Mouse (Mus musculus): ENCODE results near the gene Malsu1.
A peak's percentile ranks its signal among the peaks of the same experiment; 100 is the strongest.

Malsu1 gene

DNA sequence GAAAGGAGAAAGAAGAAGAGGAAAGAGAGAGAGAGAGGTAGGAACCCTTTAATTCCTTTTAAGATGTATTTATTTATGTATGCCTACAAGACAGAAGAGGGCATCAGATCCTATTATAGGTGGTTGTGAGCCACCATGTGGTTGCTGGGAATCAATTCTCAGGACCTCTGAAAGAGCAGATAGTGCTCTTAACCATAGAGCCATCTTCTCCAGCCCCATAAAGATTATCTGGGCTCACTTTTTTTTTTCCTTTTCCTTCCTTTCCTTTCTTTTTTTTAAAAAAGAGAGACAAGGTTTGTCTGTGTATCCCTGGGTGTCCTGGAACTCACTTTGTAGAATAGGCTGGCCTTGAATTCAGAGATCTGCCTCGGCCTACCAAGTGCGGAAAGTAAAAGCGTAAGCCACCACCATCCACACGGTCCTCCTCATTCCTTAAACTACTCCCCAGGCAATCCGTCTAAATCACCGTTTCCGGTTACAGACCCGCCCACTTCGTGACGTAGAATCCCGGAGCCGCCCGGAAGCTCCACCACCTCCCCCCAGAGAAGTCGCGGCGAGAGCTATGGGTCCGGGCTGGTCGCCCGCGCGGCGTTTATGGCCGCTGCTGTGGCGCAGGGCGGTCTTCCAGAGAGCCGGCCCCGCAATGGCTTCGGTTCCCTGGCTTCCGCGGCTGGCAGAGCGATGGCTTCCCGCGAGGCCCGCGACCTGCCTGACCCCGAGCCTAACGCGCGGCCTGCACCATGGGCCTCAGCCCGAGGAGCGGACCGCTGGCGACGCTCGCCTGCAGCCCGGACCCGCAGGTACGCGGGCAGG, at the start of gene Malsu1:
Malsu1 (plus strand) TSS at position 492 of the 813 bp plus-strand sequence.
- peak; percentile 83 to 91 for DNase-seq (ENCODE audit: low spot score in 2 of 2)

DNA sequence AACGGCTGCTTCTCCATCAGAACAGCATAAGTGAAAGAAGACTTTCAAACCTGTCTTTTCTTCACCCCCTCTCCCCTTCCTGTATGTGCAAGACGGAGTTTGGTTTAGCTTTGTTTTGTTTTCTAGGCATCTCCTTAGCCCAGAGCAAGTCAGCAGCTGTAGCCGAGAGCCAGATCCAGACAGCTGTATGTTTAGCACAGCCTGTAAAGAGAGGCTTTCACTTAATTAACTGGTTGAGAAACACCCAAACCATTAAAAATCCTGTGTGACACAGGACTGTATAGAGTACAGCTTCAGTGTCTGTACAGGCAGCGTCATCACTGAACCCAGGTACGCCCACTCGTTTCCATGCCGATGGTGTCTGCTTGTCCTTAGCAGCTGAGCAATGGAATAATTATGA, 48.3 kb upstream of the Malsu1 start:
- DNase-seq (ENCODE audit: low spot score in 2 of 2) = no peak

DNA sequence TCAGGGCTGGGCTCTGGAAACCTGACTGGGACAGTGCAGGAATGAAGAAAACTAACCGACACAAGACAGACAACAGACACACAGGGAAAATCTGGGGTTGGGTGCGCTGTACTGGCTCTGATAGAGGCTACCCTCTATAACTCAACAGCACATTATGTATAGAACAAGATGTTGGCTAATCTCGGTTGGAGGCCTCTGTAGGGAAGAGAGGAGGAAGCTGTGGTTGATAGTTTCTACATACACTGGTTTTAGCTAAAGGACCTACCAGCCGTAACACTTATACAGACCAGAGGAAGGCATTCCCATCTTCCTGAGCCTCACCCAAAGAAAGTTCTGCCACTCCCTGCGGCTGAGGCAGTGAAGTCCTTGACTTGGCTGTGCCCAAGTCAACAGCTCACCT, 47.1 kb upstream of the Malsu1 start:
- no peak for DNase-seq (ENCODE audit: low spot score in 2 of 2)

DNA sequence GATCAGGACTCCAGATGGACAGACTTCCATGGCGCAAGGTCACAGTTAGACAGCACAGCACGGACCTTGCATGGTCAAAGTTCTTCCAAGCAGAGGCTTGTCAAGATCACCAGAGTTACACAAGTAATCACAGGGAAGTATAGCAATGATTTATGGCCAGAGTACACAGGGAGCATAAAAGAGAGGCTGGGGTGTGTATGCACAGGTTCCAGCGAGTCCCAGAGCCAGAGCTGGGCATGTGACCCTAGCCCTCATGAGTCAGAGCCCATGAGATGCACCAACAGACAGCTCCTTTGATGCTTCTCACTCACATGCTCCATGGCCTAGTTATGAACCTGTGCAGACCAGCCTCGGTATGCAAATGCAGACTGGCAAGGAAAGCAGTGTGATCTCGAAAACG, 45.6 kb upstream of the Malsu1 start:
- DNase-seq (ENCODE audit: low spot score in 2 of 2) = no peak

DNA sequence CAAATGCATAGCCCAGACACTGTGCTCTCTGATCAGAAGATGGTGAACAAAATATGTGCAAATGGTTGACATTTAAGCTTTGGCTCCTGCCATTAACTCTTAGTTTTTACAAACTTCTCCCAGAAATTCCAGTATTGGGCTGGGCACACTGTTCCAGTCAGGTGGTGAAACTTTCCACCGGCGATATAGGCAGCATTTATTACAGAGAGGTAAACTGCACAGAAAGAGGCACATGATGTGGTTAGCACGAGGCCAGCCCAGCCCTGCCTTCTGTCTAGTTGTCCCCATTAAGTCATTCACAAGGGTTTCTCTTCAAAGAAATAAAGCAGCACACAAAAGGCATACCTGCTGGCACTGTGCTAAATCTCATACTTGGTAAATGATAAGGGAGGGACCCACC, 44.9 kb upstream of the Malsu1 start:
- DNase-seq (ENCODE audit: low spot score in 2 of 2) = no peak

DNA sequence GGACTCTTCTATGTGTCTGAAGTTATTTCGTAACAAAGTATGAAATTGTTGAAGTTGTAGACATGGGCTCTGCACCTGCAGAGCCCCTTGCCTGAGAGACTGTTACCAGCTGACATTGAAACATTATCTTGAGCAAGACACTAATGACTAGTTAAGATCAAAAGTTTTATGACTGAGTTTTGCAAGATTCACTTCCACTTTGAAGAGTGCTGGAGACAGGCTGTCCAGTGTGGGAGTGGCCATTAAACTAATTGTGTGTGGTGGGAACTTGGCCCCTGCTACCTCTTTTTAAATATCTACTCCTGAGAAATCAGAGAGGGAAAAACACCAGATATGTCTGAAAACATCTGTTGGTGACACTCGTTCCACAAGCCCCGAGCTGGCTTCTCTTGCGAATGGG, 42.4 kb upstream of the Malsu1 start:
- no peak for DNase-seq (ENCODE audit: low spot score in 2 of 2)

DNA sequence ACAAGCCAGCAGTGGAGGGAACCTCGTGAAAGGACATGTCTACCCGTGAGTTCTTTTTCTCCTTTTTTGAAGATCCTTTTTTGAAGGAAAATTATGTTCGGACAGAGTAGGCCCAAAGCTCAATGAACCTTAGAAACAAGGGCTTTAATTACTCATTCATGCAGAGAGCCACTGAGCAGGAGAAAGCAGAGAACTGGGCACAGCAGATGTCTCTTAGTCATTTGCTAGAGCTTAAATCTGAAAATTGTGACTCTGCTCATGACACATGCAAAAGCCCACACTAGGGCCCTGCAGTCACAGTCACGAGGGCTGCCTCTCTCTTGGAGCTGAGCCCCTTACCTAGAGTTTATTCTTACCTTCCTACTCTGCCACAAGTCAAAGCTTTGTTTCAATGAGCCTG, 40.8 kb upstream of the Malsu1 start:
- no peak for DNase-seq (ENCODE audit: low spot score in 2 of 2)

DNA sequence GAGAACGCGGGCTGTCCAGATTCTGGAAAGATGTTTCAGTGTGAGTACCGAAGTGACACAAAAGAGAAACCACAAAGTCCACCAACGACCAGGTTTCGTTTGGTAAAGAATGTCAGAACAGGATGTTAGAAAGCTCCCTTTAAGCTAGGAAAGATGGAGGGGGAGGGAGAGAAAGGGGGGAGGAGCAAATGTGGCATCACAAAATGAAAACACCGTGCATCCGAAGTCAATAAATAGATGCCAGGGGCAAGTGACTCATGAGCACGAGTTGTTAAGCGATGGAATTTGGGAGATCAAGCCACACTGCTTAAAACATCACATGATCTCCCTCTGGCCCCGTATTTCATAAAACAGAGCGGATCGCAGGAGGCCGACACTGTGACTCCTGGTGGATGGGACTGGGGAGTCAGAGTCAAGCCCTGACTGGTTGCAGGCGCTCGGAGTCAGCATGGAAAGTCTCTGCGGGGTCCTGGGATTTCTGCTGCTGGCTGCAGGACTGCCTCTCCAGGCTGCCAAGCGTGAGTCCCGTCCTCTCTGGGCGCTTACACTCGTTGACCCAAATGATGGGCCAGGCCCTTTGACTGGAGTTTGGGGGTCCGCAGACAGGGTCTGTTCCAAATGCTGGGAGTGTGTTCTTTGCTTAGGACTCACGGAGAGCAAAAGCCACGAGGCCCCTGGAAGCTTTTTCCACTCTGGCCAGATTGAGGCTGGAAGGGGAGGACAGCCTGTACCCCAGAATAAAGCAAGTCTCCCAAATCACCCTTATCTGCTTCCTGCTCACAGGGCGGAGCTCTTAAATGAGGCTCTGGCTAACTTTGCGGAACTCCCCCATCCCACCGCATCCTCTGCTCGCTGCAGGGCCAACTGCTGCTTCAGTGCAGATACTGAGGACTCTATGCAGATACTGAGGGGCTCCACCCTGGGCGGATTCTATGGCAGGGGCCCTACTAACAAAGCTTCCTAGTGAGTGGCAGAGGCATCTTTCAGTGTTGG, 37.0 kb upstream of the Malsu1 start, which contains the start of gene Gpnmb:
Gpnmb (plus strand) TSS at position 272 of the 993 bp plus-strand sequence.
- no peak for DNase-seq (ENCODE audit: low spot score in 2 of 2)

DNA sequence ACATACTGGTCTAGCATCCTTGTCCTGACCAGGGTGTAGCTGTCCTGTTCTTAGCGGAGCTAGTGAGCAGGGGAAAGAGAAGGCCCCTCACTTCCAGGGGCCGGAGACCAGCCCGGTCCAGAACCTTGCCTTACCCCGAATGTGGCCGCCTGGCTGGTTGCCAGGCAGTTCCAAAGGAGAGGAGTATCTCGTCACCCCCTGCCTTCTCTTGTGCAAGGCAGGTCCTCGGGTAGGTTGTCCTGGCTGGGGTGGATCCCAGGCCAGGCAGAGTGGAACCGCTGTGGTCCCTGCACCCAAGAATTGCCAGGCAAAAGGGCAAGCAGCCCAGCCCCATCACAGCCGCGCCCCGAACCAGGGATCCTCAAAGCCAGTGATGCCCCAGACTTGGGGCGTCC, 36.3 kb upstream of the Malsu1 start:
- no peak for DNase-seq (ENCODE audit: low spot score in 2 of 2)

DNA sequence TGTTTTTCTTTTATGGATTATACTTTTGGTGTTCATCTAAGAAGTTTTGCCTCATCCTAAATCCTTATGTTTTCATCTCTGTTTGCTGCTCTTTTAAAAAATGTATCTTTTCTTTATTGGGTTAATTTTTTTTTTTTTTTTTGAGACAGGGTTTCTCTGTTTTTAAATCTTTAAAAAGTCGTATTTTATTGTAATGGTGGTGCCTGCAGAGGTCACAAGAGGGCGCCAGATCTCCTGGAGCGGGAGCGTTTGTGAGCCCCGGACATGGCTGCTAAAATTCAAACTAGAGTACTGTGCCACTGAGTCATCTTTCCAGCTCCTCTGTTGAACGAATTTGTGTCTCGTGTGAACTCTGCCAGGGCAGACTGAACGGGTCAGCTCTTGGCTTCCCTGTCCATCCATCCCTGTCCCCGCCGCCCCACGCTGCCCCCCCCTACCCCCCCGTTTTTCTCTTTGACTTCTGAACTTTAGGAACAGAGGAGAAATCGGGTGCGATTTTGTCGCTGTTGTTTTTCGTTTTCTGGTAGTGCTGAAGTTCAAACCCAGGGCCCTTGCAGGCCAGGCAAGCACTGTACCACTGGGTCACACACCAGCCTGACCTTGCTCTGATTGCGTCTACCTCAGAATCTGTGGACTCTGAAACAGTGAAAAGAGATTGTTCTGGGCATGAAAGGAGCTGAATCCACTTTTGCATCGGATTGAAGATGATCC, 34.0 kb upstream of the Malsu1 start:
- peak; percentile 31 to 67 for DNase-seq (ENCODE audit: low spot score in 2 of 2)

DNA sequence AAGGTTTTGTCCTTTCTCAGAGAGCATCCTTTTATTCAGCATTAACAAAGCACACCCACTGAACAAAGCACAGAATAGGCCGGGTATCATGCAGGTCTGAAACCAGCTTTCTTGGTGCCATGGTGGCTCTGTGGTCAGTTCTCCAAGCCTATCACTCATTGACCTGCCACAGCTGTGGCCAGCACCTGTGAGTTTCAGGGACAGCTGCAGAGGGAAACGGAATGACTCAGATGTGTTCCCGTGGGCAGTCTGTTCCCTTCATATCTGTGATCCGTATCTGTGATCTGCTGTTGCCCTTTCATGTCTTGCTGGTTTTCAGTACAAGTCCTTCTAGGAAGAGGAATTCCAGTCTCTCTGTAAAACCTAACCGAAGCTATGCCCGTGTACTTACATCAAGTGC, 27.1 kb upstream of the Malsu1 start:
- DNase-seq (ENCODE audit: low spot score in 2 of 2) = no peak

DNA sequence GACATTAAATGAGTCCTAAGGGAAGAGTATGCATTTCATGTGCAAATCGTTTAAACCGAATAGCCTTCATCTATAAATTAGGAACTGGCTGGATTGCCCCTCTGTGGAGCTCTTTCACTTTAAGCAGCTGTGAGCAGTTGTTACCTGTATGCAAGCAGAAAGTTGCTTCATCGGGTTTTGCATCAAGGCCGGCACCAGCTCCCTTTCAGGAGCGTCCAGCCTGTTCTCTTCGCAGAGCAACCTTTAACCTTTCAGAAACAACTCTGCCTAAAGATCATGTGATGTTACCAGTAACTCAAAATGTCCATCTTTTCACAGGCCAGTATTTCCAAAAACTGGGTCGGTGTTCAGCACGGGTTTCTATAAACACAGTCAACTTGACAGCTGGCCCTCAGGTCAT, 26.6 kb upstream of the Malsu1 start:
- DNase-seq (ENCODE audit: low spot score in 2 of 2) = no peak

DNA sequence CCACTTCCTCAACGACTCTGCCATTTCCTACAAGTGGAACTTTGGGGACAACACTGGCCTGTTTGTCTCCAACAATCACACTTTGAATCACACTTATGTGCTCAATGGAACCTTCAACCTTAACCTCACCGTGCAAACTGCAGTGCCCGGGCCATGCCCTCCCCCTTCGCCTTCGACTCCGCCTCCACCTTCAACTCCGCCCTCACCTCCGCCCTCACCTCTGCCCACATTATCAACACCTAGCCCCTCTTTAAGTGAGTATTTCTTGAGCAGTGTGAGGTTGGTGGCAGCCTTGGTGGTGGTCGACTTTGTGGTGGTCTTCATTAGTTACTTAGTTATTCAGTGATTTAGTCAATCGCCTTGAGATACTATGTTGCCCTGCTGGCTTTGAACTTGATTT, 25.7 kb upstream of the Malsu1 start:
- no peak for DNase-seq (ENCODE audit: low spot score in 2 of 2)

DNA sequence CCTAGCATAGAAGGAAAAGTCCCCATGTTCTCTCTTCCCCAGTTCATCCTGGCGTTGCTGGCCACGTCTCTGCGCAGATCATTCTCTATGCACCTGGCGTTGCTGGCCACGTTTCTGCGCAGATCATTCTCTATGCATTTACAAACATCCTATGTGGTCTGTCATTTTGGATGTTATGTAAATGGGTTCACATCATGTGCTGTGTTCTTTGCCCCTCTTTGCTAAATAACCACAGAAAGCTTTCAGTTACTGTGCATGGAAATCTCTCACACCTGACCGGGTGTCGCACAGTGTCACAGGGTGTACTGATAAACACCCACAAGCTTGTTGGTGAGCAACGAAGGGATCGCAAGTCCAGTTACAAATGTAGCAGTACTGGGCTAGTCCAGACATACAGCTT, 25.2 kb upstream of the Malsu1 start:
- no peak for DNase-seq (ENCODE audit: low spot score in 2 of 2)

DNA sequence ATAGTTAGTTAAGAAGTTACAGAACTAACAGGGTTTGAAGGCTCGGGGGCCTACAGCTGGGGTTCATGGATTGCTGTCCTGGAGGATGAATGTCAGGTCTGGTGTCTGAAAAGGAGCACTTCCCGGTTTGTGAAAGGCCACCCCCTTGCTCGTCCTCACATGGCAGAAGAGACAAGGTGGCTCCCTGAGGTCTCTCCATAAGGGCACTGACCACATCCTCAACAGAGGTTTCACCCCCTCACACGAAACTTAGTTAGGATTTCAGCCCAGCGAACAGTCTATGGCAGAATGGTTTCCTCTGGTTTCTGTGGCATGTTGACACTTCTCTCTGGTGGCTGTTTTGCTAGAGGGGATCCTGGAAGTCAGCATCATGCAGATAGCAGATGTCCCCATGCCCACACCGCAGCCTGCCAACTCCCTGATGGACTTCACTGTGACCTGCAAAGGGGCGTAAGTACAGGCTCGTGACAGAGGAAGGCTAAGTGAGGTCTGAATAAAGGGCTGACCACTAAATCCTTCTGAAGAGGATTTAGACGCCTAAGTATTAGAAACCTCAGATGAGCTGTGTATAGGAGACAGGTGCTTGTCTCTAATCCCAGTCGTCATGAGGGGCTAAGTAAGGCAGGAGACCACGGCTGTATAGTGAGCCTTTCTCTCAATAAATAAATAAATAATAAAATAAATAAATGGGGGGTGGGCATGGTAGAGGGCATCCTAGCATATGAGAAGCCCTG, 22.8 kb upstream of the Malsu1 start:
- no peak for DNase-seq (ENCODE audit: low spot score in 2 of 2)

DNA sequence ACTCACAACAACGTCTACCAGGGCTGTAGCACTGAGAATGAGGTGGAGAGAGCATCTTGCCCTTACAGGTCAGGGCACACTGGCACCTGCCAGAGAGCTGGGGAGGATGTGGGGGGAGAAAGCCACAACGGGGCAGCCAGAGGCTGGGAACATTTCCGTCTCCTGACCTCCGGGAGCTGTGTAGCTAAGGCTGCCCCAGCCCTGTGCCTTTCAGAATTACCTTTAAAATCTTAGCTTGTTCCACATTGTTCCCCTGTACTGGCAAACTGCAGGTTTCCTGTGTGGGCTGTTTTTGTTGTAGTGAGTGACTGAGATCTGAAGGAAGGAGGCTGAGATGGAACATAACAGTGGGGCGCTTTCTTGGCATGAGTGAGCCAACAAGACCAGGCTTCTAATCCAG, 21.4 kb upstream of the Malsu1 start:
- no peak for DNase-seq (ENCODE audit: low spot score in 2 of 2)

DNA sequence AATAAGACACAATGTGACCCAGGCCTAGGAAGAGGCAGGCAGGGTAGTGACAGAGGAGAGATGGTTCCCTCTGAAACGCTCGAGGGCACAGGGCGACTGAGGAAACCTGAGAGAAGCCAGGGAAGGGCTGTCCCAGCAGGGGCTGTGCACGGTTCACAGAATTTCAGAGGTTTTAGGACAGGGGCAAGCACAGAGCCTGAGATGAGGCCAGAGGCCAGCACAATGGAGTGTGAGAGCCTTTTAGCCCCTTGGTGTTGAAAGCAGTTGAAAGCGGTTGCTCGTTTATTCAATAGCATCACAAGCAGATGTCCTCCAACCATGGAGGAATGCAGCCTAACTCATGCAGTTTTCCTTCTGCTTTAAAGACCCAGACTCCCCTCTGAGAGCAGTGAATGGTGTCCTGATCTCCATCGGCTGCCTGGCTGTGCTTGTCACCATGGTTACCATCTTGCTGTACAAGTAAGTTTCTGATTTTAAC, 18.3 kb upstream of the Malsu1 start:
- DNase-seq (ENCODE audit: low spot score in 2 of 2) = no peak

DNA sequence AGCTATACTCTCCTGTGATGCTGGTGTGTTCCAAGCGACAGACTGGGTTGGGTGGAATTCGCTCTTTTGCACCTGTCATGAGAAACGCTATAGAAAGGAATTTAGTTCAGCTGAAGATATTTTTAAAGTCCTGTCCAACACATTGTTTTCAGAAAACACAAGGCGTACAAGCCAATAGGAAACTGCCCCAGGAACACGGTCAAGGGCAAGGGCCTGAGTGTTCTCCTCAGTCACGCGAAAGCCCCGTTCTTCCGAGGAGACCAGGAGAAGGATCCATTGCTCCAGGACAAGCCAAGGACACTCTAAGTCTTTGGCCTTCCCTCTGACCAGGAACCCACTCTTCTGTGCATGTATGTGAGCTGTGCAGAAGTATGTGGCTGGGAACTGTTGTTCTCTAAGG, 17.6 kb upstream of the Malsu1 start:
- no peak for DNase-seq (ENCODE audit: low spot score in 2 of 2)

DNA sequence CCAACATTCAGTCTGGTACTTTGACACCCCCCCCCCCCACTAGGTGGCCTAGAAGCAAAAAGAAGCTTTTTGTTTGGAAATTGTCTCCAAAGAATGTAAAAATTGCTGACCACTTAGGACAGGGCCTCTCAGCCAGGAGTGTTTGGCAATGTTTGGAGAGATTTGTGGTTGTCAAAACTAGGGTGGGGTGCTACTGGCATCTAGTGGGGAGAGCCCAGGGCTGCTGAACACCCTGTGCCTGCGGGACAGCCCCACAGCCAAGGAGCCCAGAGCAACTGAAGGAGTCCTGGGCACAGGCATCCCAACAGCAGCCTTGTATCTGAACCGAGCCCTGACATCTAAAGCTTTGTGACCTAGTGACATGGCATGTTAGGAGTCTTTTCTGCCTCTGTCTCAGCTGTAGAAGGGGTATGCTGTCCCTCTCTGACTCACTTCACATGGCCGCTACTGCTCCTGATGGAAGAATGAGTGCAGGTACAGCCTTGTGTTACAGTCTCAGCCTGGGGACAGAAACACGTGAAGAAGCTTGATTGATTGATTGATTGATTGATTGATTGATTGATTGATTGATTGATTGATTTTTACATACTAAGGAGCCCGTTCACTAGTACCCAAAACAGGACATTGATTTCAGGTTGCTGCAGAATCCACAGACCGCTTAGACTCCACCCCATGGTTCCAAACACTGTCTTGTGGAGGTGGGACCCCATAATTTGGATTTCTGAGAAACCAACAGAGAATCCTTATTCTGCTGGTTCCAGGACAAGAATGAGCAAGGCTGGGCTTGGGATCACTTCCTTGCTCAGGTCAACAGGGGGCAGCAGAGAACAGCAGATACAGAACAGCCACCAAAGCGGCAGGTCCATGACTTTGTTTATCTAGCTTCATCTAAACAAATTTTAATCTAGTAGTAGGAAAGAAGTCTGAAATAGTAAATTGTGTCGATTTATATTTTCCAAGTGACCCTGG, 16.3 kb upstream of the Malsu1 start:
- DNase-seq (ENCODE audit: low spot score in 2 of 2) = peak; percentile 55 to 70

DNA sequence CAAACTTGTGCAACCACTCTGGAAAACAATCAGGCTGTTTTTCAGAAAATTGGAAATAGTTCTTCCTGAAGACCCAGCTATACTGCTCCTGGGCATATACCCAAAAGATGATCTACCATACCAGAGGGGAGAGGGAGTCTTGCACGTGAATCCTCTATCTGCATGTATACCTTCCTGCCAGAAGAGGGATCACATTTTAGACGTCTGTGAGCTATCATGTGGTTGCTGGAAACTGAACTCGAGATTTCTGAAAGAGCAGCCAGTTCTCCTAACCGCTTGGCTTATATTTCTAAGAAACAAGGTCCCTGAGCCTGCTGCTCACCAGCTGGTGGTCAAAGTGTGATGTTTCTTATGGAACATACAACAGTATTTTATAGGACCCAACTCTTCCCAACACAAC, 5.2 kb upstream of the Malsu1 start:
- no peak for DNase-seq (ENCODE audit: low spot score in 2 of 2)

All from cerebellum, postnatal 4 days (tissue).